Mouse (Mus musculus) spleen, adult 18-20 months (tissue): ENCODE results near the gene Dnal4.
"Not testable (repeated sequence)": the region's sequence is repeated elsewhere in the genome, so short reads cannot be mapped to it uniquely, and the experiment has no call there.

Source experiments
- DNase-seq, 2 experiments: peaks; one replicate each; pipeline ENCODE4 v3.0.0; 2022; ENCODE audit warnings: mixed read lengths in 2 of 2

Dnal4 gene

GRCm38 (mm10) chr15:79777749-79778148 lies at the start of gene Dnal4:
TSS of gene Dnal4 (minus strand) at chr15:79777849.
- no peak for DNase-seq

GRCm38 (mm10) chr15:79827061-79827777 lies 49.6 kb upstream of the Dnal4 start:
- no peak for DNase-seq

GRCm38 (mm10) chr15:79826221-79826935 lies 48.7 kb upstream of the Dnal4 start:
- DNase-seq = no peak

GRCm38 (mm10) chr15:79825146-79825825 lies 47.6 kb upstream of the Dnal4 start:
- no peak for DNase-seq

DNA sequence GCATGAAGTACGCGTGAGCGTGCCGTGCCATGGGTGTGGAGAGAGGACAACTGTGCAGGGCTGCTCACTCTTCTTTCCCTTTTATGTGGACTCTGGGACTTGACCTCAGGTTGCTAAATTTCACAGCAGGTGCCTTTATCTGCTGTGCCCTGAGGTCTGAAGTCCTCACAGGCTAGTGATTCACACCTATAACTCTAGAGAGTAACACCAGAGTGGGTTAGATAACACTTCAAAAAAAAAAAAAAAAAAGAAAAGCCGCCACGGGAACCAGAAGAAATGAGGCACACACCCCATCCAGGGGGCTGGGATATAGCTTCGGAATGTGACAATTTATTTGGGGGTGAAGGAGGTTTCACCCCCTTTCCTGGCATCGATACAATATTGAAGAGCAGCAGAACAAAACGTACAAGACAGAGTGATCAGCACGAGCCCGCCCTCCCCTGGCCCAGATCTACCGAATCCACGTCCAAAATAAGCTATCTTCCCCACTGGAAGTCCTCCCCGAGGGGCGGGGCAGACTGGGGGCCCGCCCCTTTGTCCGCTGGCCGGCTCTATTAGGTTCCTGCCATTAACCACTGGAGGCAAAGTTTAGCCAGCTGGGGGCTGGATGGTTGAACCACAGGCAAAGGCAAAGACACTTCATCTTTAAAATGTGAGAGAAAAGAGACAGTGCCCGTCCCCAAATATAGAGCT lies 46.1 kb upstream of the Dnal4 start:
- no peak for DNase-seq

- DNase-seq = no peak
Measured at GRCm38 (mm10) chr15:79822265-79823199, 44.9 kb upstream of the Dnal4 start.

DNA sequence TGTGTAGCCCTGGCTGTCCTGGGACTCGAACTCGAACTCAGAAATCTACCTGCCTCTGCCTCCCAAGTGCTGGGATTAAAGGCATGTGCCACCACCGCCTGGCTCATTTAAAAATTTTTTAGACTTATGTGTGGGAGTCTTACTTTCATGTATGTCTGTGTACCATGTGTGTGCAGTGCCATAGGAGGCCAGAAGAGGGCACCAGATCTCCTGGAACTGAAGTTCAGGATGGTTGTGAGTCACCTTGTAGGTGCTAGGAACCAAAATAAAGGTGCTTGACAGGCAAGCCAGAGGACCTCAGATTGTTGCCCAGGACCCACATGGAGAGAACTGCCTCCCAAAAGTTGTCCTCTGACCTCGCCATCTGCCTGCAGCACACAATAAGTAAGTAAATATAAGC lies 40.7 kb upstream of the Dnal4 start:
- DNase-seq = no peak

DNA sequence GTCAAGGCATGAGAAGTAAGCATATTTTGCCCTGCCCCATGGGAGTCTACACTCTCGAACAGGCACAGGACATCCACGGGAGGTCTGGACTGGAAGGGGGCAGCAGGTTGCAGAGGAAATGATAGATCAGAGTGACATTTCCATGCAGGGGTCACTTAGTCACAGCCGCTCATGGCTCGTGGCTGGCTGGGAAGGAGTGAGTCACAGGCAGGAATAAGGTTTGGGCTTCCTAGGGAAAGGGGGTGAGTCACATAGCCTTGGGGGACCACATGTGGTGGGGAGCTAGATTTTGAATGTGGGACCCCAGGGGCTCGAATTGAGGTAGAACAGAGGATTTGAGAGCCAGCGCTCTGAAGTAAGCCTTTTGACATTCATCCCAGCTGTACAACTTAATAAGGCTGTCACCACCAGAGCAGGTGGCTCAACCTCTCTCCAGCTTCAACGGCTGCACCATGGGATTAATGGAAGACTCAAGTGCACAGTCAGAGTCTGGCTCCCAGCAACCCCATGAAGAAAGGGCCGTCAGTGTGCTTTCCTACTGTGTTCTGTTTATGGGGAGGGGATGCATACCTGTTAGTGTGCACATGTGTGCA lies 36.1 kb upstream of the Dnal4 start:
- no peak for DNase-seq

- not testable (repeated sequence) for DNase-seq
Measured at GRCm38 (mm10) chr15:79812840-79813239, 35.2 kb upstream of the Dnal4 start.

DNA sequence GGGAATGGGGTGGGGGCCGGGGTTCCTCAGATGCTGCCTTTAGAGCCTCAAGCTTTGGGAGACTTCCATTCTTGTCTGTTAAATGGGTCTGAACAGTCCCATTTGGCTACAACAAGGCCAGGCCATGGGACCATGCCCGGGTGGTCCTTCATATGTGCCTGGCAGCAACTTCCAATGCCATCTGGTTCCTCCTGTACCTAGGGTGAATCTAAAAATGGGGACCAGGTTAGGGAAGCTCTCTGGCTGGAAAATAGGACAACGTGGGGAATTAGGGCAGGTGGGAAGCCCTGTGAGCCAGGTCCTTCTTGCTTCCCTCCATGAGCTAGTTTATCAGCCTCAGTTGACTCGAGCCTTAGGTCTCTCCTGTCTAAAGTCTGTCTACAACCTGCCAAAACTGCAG lies 33.3 kb upstream of the Dnal4 start:
- DNase-seq = no peak

DNA sequence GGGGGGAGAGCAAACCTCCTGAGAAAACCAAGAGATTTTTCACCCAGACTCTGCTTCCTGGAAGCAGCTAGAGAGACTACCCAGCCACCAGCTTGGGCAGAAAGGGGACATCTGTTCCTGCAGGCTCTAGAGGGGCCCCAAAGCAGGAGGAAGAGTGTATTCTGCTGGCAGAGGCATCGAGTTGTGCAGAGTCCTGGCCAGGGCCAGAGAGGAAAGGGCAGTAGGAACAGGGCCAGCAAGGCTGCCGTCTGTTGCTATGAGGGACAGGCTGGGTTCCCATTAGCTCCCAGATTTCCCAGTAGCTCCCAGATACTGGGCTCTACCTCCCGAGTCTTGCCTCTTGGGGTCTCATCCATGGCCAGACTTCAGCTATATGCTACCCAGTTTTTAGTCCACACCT lies 32.4 kb upstream of the Dnal4 start:
- DNase-seq = no peak

- DNase-seq = no peak
Measured at GRCm38 (mm10) chr15:79808658-79809057, 31.0 kb upstream of the Dnal4 start.

DNA sequence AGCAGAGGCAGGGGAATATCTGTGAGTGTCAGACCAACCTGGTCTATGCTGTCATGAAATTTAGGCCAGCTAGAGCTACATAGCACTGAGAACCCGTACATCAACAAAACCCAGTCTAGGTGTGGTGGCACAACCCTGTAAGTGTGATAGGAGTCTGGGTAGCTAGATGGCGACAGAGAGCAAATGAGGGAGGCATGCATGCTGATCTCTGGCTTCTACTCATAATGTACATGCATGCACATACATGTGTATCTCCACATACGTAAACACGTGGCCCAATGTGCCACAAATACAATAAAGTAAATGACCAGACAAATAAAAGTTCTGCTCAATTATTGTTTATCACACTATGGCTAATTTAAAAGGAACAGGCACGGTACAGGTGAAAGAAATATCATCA lies 30.5 kb upstream of the Dnal4 start:
- peak in 1 of 2 experiments; percentile 42 for DNase-seq

- no peak for DNase-seq
Measured at GRCm38 (mm10) chr15:79807050-79807449, 29.4 kb upstream of the Dnal4 start.

GRCm38 (mm10) chr15:79805246-79805645 lies 27.6 kb upstream of the Dnal4 start:
- no peak for DNase-seq

GRCm38 (mm10) chr15:79804352-79805071 lies 26.9 kb upstream of the Dnal4 start, which contains the start of gene Nptxr:
TSS of gene Nptxr (minus strand) at chr15:79804766.
- DNase-seq = peak in 1 of 2 experiments; percentile 26

GRCm38 (mm10) chr15:79803533-79804351 lies 26.1 kb upstream of the Dnal4 start:
- DNase-seq = peak in 1 of 2 experiments; percentile 13

- no peak for DNase-seq
Measured at GRCm38 (mm10) chr15:79802304-79802703, 24.7 kb upstream of the Dnal4 start.

GRCm38 (mm10) chr15:79801646-79802045 lies 24.0 kb upstream of the Dnal4 start:
- DNase-seq = no peak

GRCm38 (mm10) chr15:79800701-79801100 lies 23.1 kb upstream of the Dnal4 start:
- no peak for DNase-seq
